Mouse (Mus musculus): Measurements from ENCODE around the gene Slc25a45. TPM values are rescaled to one million over a fixed set of nuclear protein-coding genes. Genes with fewer than 3 reads are reported as not detected.

Gene Slc25a45
- polyA plus RNA-seq, 1 experiment from 2014 or later, result 2.0 TPM

DNA sequence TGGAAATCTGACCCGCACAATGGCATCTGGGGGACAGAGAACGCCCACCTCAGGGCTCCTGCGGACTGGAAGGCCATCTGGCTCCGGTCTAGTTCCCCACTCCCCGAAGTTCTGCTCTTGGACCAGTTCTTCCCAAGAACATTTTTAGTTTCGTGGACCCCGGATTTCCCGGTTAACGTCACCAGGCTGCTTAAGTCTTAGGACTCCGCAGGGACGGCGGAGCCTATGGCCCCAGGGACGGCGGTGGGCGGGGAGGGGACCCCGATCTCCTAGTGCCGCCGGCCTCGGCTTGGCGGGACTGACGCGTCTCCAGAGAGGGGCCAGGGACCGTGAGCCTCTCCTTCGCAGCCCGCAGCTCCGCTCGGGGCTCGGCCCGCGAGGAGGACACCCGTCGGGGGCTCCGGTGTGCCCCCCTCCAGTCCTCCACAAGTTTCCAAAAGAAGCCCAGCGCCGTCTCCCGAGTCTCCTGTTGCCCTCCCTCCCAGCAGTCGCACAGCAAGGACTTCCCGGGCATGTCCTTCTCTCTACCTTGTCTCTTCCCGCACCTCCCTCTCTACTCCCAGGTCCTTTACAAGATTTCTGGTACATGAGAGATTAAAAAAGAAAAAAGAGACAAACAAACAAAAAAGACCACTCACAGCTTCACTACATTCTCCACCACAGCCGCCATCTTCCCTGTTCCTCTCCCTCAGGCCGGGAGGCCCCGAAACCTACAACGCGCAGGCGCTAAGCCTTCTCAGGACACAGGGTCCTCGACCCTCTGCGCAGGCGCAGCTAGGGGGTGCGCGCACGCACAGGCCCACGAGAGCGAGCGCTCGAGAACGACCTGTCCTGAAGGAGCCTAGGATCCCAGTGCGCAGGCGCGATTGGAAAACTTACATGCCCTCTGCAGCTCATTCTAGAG, 34.7 kb downstream of the Slc25a45 start:
- peak; percentile 93 for ATAC-seq (ENCODE audit: low FRiP score)
- Histone ChIP-seq H3K9ac (peak overlapping the region; percentile 90), H3K4me3 (peak overlapping the region; percentile 92), H3K36me3 (peaks cover 4% of the 10 kb centered on the region; the same call in 1 of the 2 replicates), H3K4me1 (peaks cover 29% of the 10 kb centered on the region), H3K27ac (peak overlapping the region; percentile 85), H3K27me3 (no peaks in the 10 kb centered on the region), H3K4me2 (replicated peaks) (peak overlapping the region; percentile 62), H3K9me3 (replicated peaks) (no peaks in the 10 kb centered on the region)
- WGBS, result under 1% methylated on average over 56 of the region's 59 CpGs

DNA sequence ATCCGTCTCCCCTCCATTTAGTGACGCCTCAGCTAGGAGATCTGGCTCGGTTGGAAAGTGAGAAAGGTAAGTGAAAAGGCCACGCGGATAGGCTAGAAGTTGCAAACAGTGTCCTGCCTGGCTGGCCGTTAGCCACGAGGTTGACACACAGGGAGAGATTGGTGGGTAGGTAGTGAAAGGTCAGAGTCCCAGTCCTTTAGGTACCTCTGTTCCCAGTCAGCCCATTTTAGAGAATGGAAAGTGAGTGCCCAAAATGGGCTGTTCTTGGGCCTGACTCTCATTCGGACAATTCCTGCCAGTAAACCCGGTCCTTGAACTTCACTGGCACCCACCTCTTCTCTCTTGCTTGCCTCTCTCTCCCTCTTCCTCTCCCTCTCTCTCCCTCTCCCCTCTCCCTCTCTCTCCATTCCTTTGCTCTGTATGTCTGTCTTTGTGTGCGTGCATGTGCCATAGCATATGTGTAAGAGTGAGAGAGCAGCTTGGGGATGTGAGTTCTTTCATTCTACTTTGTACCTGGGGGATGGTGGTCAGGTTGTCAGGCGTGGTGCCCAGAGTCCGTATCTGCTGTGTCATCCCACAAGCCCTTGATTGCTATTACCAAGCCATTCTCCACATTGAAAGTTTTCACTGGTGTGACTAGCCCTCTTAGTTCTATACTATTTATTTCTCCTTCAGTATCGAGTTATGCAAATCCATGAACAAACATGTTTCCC, 35.6 kb downstream of the Slc25a45 start, which contains the start of gene Dpf2:
Gene Dpf2, minus strand, starts transcription at position 4 of the 713 bp plus-strand sequence.
- H3K4me3 ChIP-seq, result peak within 1 kb of the TSS; percentile 92
- ATAC-seq (ENCODE audit: low FRiP score), result 0 out of 2 replicates have a peak, but pooled peaks have one; percentile 13

DNA sequence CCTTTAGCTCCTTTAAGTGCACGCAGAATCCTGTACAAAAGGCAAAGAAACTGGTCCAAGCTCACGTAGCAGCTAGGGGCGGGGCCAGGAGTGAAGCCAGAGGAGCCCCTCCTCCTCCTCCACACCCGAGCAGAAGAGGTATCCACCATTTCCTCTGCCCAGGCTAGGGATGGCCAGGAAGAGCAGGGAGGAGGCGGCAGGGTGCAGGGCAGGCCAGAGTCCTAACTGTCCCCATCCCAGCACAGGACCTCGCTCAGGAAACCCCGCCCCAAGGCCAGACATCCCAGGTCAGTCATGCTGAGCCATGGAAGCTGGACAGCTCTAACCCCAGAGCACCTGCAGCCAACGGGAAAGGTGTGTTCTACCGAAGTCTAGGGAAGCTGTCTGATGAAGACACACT, 44.1 kb downstream of the Slc25a45 start:
- Histone ChIP-seq H3K4me3 (no peak overlapping the region), H3K27ac (no peak overlapping the region), H3K9ac (peak overlapping the region; percentile 49), H3K36me3 (peaks cover 10% of the 10 kb centered on the region; the same call in 1 of the 2 replicates), H3K27me3 (peaks cover 13% of the 10 kb centered on the region), H3K4me2 (replicated peaks) (no peak overlapping the region; the same call in 1 of the 2 replicates), H3K4me1 (peaks cover 19% of the 10 kb centered on the region), H3K9me3 (replicated peaks) (no peaks in the 10 kb centered on the region)
- ATAC-seq (ENCODE audit: low FRiP score), result no peak
- WGBS, result 22% methylated on average over 8 of the region's 9 CpGs

More for the DNA sequence above, 35.6 kb downstream of the Slc25a45 start, which contains the start of gene Dpf2:
- Histone ChIP-seq H3K9me3 (replicated peaks) (no peaks in the 10 kb centered on the region), H3K36me3 (peaks cover 10% of the 10 kb centered on the region; the same call in 1 of the 2 replicates), H3K9ac (peak within 1 kb of the TSS; percentile 90), H3K27me3 (no peaks in the 10 kb centered on the region), H3K4me2 (replicated peaks) (peak within 1 kb of the TSS; percentile 62), H3K27ac (peak within 1 kb of the TSS; percentile 85), H3K4me1 (peaks cover 29% of the 10 kb centered on the region)
- 23% methylated on average over 13 of the region's 13 CpGs for WGBS

- H3K4me1 ChIP-seq, result peaks cover 19% of the 10 kb centered on the region
- no peak overlapping the region for H3K4me3 ChIP-seq
- H3K27ac ChIP-seq, result no peak overlapping the region
- H3K9ac ChIP-seq, result peak overlapping the region; percentile 49
- no peaks in the 10 kb centered on the region for H3K9me3 ChIP-seq (replicated peaks)
- H3K27me3 ChIP-seq, result peaks cover 13% of the 10 kb centered on the region
- 81% methylated on average over 15 of the region's 15 CpGs for WGBS
- H3K36me3 ChIP-seq, result peaks cover 6% of the 10 kb centered on the region; the same call in 1 of the 2 replicates
- H3K4me2 ChIP-seq (replicated peaks), result no peak overlapping the region
- no peak for ATAC-seq (ENCODE audit: low FRiP score)
Measured at GRCm38 (mm10) chr19:5922119-5922942, 44.7 kb downstream of the Slc25a45 start.

GRCm38 (mm10) chr19:5922963-5923362, 45.4 kb downstream of the Slc25a45 start:
- 91% methylated on average over 3 of the region's 3 CpGs for WGBS
- H3K9ac ChIP-seq, result no peak overlapping the region
- no peak overlapping the region for H3K4me2 ChIP-seq (replicated peaks)
- H3K27me3 ChIP-seq, result peaks cover 13% of the 10 kb centered on the region
- H3K36me3 ChIP-seq, result 0 out of 2 replicates have a peak, but pooled peaks cover 2% of the 10 kb centered on the region
- H3K27ac ChIP-seq, result no peak overlapping the region
- no peak for ATAC-seq (ENCODE audit: low FRiP score)
- H3K4me1 ChIP-seq, result peaks cover 19% of the 10 kb centered on the region
- H3K9me3 ChIP-seq (replicated peaks), result no peaks in the 10 kb centered on the region
- H3K4me3 ChIP-seq, result no peak overlapping the region

DNA sequence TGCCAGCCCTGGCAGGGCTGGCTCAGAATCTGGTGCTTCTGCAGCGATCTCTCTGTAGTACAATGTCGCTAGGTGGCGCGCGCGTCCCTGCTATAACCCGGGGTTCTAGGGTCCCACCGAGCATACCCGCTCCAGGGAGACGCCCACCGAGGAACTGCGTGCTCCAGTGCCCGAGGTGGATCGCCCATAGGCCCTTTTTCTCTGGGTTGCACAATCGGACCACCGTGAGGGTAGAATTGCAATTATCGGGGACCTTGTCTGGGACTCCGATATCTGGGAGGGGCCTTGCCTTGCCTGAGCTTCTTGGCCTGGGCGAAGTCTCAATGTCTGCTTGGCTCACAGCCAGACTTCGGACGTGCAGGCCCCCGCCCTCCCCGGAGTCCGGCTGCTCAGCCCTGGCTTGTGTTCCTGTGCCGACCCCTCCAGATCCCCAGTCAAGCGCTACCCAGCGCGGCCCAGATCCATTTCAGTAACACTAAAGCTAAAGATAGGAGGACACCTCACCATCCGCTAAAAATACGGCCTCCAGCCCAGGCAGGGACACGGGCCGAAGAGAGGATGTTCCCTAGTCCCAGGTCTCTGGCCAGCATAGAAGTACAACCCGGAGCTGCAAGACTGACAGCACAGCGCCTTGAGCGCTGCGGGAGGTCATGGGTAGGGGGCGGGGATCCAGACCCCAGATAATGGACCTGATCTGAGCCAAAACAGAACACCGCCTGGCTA, 46.5 kb downstream of the Slc25a45 start:
- Histone ChIP-seq H3K4me2 (replicated peaks) (peak overlapping the region; percentile 98), H3K4me3 (peak overlapping the region; percentile 58), H3K27ac (peak overlapping the region; percentile 77), H3K36me3 (no peaks in the 10 kb centered on the region), H3K27me3 (peaks cover 13% of the 10 kb centered on the region), H3K9me3 (replicated peaks) (no peaks in the 10 kb centered on the region), H3K9ac (peak overlapping the region; percentile 63), H3K4me1 (peaks cover 19% of the 10 kb centered on the region)
- peak; percentile 82 for ATAC-seq (ENCODE audit: low FRiP score)
- under 1% methylated on average over 38 of the region's 38 CpGs for WGBS

DNA sequence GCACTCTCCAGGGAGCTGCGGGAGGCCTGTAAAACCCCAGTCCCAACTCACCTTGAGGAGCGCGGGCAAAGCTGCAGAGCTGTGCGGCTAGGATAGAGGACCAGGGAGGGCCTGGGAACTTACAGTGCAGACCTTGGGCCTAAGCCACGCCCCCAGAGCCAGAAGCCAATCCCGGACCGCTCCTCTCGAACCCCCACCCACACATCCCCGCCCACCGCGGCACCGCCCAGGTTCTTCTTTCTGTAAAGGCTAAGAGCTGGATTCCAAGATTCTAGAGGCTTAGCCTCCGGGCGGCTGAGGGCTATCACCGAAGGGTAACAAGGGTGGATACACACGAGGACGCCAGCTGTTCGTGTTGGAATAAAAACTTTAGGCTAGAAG, 47.1 kb downstream of the Slc25a45 start, which contains the start of gene Cdc42ep2:
Gene Cdc42ep2, minus strand, starts transcription at position 104 of the 381 bp plus-strand sequence.
- H3K4me1 ChIP-seq, result peaks cover 19% of the 10 kb centered on the region
- peak within 1 kb of the TSS; percentile 98 for H3K4me2 ChIP-seq (replicated peaks)
- ATAC-seq (ENCODE audit: low FRiP score), result peak; percentile 93
- peak within 1 kb of the TSS; percentile 63 for H3K9ac ChIP-seq
- no peaks in the 10 kb centered on the region for H3K36me3 ChIP-seq
- H3K9me3 ChIP-seq (replicated peaks), result no peaks in the 10 kb centered on the region
- H3K27me3 ChIP-seq, result peaks cover 13% of the 10 kb centered on the region
- H3K27ac ChIP-seq, result peak within 1 kb of the TSS; percentile 77
- WGBS, result under 1% methylated on average over 18 of the region's 18 CpGs
- H3K4me3 ChIP-seq, result peak within 1 kb of the TSS; percentile 58

GRCm38 (mm10) chr19:5925311-5925855, 47.8 kb downstream of the Slc25a45 start:
- H3K4me3 ChIP-seq, result peak overlapping the region; percentile 58
- WGBS, result 34% methylated on average over 11 of the region's 11 CpGs
- H3K4me2 ChIP-seq (replicated peaks), result peak overlapping the region; percentile 98
- peaks cover 22% of the 10 kb centered on the region for H3K4me1 ChIP-seq
- no peak overlapping the region for H3K27ac ChIP-seq
- ATAC-seq (ENCODE audit: low FRiP score), result no peak
- peak overlapping the region; percentile 63 for H3K9ac ChIP-seq
- H3K36me3 ChIP-seq, result no peaks in the 10 kb centered on the region
- peaks cover 13% of the 10 kb centered on the region for H3K27me3 ChIP-seq
- H3K9me3 ChIP-seq (replicated peaks), result no peaks in the 10 kb centered on the region

DNA sequence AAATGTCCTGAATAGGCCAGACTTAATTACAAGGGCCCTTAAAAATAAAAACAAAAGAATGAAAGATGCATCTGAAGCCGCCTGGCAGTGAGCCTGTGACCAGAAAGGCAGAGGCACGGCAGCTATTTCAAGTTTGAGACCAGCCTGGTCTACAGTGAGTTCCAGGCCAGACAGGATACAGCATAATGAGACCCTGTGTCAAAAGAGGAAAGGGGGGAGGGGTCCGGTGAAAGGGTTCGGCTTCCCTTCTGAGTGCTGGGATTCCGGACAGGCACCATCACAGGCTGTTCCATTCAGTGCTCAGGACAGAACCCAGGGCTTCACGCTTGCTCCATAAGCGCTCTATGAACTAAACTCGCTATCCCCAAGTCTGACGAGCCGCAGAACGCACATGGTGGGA, 49.4 kb downstream of the Slc25a45 start:
- WGBS, result 67% methylated on average over 11 of the region's 11 CpGs
- Histone ChIP-seq H3K27me3 (peaks cover 13% of the 10 kb centered on the region), H3K36me3 (no peaks in the 10 kb centered on the region), H3K4me3 (no peak overlapping the region), H3K4me1 (peaks cover 17% of the 10 kb centered on the region), H3K9ac (no peak overlapping the region), H3K4me2 (replicated peaks) (no peak overlapping the region), H3K27ac (no peak overlapping the region), H3K9me3 (replicated peaks) (no peaks in the 10 kb centered on the region)
- ATAC-seq (ENCODE audit: low FRiP score), result no peak

DNA sequence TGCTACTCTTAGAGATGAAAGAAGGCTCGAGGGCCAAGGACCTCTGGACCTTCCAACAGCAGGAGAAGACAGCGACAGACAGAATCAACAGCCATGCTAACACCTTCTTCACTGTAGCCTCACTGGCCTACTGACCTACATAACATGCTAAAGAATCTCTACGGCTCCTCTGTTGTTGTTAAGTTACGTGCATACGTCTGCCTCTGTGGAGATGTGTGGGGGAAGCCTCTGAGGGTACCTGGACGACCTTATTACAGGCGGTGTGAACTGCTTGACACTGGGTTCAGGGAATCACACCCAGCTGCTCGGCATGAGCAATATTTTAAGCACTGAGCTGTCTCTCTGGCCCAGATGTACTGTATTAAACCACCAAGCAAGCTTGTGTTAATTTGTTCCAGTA, 49.9 kb downstream of the Slc25a45 start:
- H3K36me3 ChIP-seq, result no peaks in the 10 kb centered on the region
- peaks cover 17% of the 10 kb centered on the region for H3K4me1 ChIP-seq
- H3K27me3 ChIP-seq, result peaks cover 13% of the 10 kb centered on the region
- H3K9me3 ChIP-seq (replicated peaks), result no peaks in the 10 kb centered on the region
- H3K9ac ChIP-seq, result no peak overlapping the region
- H3K4me3 ChIP-seq, result no peak overlapping the region
- no peak for ATAC-seq (ENCODE audit: low FRiP score)
- H3K4me2 ChIP-seq (replicated peaks), result no peak overlapping the region
- WGBS, result 76% methylated on average over 8 of the region's 8 CpGs
- no peak overlapping the region for H3K27ac ChIP-seq

GRCm38 (mm10) chr19:5928104-5928503, 50.5 kb downstream of the Slc25a45 start:
- Histone ChIP-seq H3K36me3 (no peaks in the 10 kb centered on the region), H3K4me2 (replicated peaks) (no peak overlapping the region), H3K9me3 (replicated peaks) (no peaks in the 10 kb centered on the region), H3K9ac (no peak overlapping the region), H3K27ac (no peak overlapping the region), H3K4me1 (peaks cover 17% of the 10 kb centered on the region), H3K4me3 (no peak overlapping the region), H3K27me3 (peaks cover 13% of the 10 kb centered on the region)
- no peak for ATAC-seq (ENCODE audit: low FRiP score)
- 75% methylated on average over 6 of the region's 6 CpGs for WGBS

Data from hindbrain, embryonic 12.5 days (tissue).